Mouse (Mus musculus) megakaryocyte progenitor cell, adult 5-6 weeks (primary cell): ENCODE measurements at regions not wholly inside any gene's neighbourhood (a gene's known extent, or its start where the extent isn't known, plus 50 kb on each side); places are given as distances from the start of the nearest gene placed in this dataset.
"Not testable (repeated sequence)": the region's sequence is repeated elsewhere in the genome, so short reads cannot be mapped to it uniquely, and the experiment has no call there.

Source experiments
- ATAC-seq: replicated peaks from 2 replicates; pipeline ENCODE4 v1.8.0; 2016; ENCODE audit warnings: mild to moderate bottlenecking, moderate TSS enrichment, inconsistent platforms; ENCODE audit not compliant: poor library complexity

GRCm38 (mm10) chr3:5806947-5807575 lies 56.5 kb downstream of the Gm8797 start:
- no peak for ATAC-seq

- no peak for ATAC-seq
Measured at GRCm38 (mm10) chr3:5811071-5811590, 60.5 kb downstream of the Gm8797 start.

DNA sequence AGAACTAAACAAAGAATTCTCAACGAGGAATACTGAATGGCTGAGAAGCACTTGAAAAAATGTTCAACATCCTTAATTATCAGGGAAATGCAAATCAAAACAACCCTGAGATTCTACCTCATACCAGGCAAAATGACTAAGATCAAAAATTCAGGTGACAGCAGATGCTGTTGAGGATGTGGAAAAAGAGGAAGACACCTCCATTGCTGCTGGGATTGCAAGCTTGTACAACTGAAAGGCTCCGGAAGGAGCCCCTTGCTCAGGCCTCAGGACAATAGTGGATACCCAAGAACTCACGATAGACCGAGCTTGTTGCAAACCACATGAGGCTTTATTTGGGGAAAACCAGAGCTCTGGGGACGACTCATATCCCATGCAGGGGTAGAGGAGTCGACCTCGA lies 69.6 kb downstream of the Gm8797 start:
- ATAC-seq, result not testable (repeated sequence)

DNA sequence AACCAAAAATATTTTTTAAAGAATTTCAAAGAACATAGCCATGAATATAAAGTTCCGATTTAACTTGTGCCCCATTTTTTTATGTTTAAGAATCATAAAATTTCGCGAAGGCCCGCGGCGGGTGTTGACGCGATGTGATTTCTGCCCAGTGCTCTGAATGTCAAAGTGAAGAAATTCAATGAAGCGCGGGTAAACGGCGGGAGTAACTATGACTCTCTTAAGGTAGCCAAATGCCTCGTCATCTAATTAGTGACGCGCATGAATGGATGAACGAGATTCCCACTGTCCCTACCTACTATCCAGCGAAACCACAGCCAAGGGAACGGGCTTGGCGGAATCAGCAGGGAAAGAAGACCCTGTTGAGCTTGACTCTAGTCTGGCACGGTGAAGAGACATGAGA lies 109.6 kb downstream of the Gm8797 start:
- ATAC-seq, result not testable (repeated sequence)

- no peak for ATAC-seq
Measured at GRCm38 (mm10) chr3:5870407-5870806, 119.8 kb downstream of the Gm8797 start.

- ATAC-seq, result no peak
Measured at GRCm38 (mm10) chr3:5879113-5879512, 128.5 kb downstream of the Gm8797 start.

- no peak for ATAC-seq
Measured at GRCm38 (mm10) chr3:5917536-5917935, 166.9 kb downstream of the Gm8797 start.

- ATAC-seq, result peak; percentile 66
Measured at GRCm38 (mm10) chr3:5950243-5950642, 199.6 kb downstream of the Gm8797 start.

DNA sequence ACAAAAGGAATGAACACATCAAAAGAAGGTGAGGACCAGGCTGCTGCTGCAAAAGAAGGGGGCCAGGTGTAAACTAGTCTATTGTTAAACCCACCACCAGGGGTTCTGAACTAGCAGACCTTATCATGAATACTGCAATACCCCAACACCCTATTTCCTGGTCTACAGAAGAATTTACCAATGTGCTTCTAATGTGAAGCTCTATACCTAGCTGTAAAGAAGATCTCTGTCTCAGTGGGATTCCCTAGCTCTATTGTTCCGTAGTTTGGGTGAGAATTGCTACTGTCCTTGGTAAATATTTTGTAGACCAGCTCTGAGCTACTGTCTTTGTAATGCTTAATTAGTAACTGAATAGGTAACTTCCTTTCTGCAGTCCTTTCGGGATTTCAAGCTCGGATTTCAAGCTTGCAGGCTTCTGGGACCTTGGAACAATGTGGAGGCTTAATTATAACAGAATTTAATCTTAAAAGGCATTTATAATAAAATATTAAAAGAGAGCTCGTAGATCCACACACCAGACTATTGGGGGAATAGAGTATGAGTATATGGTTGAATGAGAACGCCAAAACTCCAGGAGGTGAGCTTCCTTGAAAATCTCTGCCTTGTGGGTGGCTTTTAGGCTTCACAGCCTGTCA lies 238.5 kb downstream of the Gm8797 start:
- not testable (repeated sequence) for ATAC-seq

GRCm38 (mm10) chr3:6004423-6004822 lies 253.8 kb downstream of the Gm8797 start:
- ATAC-seq, result no peak

- ATAC-seq, result no peak
Measured at GRCm38 (mm10) chr3:6018749-6019148, 268.1 kb downstream of the Gm8797 start.

- not testable (repeated sequence) for ATAC-seq
Measured at GRCm38 (mm10) chr3:6041325-6041724, 290.7 kb downstream of the Gm8797 start.

DNA sequence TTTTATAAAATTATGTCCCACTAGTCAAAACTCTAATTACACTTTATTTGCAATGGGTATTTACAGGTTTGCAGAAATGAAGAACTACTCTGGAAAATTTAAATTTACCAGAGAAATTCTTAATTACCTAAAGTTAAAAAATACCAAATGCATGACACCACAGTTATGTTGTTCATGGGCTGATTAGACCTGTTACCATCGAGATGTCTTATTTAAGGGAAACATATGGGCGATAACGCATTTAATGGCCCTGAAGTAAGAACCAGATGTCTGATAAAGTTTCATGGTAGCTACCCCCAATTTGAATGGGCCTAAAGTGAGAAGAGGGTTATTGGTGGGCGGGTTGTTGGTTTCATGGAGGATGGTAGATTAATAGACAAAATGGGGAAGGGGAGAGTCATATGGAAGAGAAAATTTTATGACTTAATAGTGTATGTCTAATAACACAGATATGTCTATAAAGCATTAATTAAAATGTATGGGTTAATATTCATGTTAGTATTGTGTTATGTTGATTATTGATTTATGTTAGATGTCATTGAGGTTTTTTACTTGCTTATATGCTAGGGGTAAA lies 299.0 kb downstream of the Gm8797 start:
- peak; percentile 68 for ATAC-seq

GRCm38 (mm10) chr3:6051901-6052300 lies 301.3 kb downstream of the Gm8797 start:
- no peak for ATAC-seq

GRCm38 (mm10) chr3:6083855-6084254 lies 333.2 kb downstream of the Gm8797 start:
- no peak for ATAC-seq

GRCm38 (mm10) chr3:6087267-6087666 lies 336.7 kb downstream of the Gm8797 start:
- no peak for ATAC-seq

GRCm38 (mm10) chr3:6093931-6094330 lies 343.3 kb downstream of the Gm8797 start:
- ATAC-seq, result no peak

- ATAC-seq, result not testable (repeated sequence)
Measured at GRCm38 (mm10) chr3:6094410-6094809, 343.8 kb downstream of the Gm8797 start.

- ATAC-seq, result no peak
Measured at GRCm38 (mm10) chr3:6100863-6101262, 350.3 kb downstream of the Gm8797 start.

- ATAC-seq, result no peak
Measured at GRCm38 (mm10) chr3:6102866-6103265, 352.3 kb downstream of the Gm8797 start.

- ATAC-seq, result peak; percentile 66
Measured at GRCm38 (mm10) chr3:6106659-6107058, 356.1 kb downstream of the Gm8797 start.
